Mouse (Mus musculus) C2C12 (cell line): ENCODE measurements around the gene Trim44.

Experiments
- CEBPB ChIP-seq: IDR thresholded peaks from one replicate; pipeline ENCODE4 v1.6.1; 2011; ENCODE audit warnings: low read depth, mild to moderate bottlenecking, control low read depth, moderate library complexity
- CTCF ChIP-seq: IDR thresholded peaks from one replicate; pipeline ENCODE4 v1.5.1; 2011; ENCODE audit not compliant: control insufficient read depth, insufficient read depth, insufficient read length
- FOSL1 ChIP-seq: IDR thresholded peaks from one replicate; pipeline ENCODE4 v1.8.0; 2011; ENCODE audit warnings: mild to moderate bottlenecking, low read length; ENCODE audit not compliant: poor library complexity, insufficient read depth, severe bottlenecking
- MAX ChIP-seq: IDR thresholded peaks from one replicate; pipeline ENCODE4 v1.6.1; 2011; ENCODE audit warnings: mild to moderate bottlenecking, control low read depth
- MYOD1 ChIP-seq: IDR thresholded peaks from one replicate; pipeline ENCODE4 v1.6.1; 2011; ENCODE audit warnings: low read depth; ENCODE audit not compliant: control insufficient read depth, insufficient read length
- MYOG ChIP-seq: IDR thresholded peaks from one replicate; pipeline ENCODE4 v1.6.1; 2011; ENCODE audit not compliant: control insufficient read depth, insufficient read length; ENCODE audit errors: extremely low read depth
- USF1 ChIP-seq: IDR thresholded peaks from one replicate; pipeline ENCODE4 v1.6.1; 2011; ENCODE audit warnings: low read depth, mild to moderate bottlenecking, control low read depth, moderate library complexity

DNA sequence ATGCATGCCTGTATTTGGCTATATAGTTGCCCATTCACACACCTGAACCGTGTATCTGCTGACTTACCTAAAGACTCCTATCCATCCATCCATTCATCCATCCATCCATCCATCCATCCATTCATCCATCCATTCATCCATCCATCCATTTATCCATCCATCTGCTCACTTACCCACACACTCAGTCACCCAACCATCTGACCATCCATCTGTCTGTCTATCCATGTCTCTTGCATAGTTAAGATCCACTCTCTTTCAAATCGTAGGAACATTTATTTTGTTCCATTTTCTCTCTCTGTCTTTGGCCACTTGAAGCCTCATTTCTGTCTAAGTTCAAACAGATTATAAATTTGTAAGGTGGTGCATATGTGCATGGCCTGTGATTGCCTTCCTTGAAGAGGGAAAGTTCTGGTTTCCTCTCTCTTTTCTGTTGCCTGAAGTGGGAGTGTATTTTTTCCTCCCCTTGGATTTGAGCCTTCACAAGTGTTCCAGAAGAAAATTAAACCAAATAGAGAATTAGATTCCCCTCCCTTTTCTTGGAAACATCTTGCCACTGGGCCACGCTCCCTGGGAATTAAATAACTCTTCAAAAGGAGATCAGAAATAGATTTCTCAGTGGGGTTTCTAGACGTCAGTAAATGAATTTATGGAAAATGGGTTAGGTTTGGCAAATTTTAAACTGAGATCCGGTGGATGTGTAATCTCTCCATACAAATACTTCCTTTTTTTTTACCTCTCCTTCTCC is 150.9 kb downstream of the Trim44 start:
- TF ChIP-seq MAX (no peak), CTCF (no peak), MYOG (no peak), FOSL1 (no peak), USF1 (no peak), CEBPB (no peak), MYOD1 (no peak)
